18 mouse cellular contexts compared by ENCODE assay signal in the genomic region with DNA sequence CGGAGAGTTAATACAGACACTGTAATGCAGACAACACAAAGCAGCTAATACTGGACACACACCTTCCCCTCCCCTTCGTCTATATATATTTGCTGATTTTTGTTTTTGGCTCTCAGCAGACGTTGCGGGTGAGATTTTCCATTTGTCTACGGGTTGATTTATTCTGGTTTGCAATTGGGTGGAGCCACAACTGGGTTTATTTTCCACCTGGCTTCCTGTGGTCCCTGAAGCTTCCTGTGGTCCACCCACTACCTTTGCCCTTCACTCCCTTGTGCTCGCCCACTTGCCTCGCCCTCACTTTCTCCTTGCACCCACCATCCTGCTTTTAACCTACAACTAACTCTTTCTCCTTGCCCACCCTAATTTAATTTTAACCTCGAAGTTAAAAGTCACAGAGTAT. TPM values are rescaled to one million over a fixed set of nuclear protein-coding genes. Genes with fewer than 3 reads are reported as not detected.
"Had no signal": no experiment of that assay in that cellular context is flagged by ENCODE, and none has a peak within 500 bp of the region (broad histone marks: within the 10 kb centered on the region; RNA-seq: fewer than 3 reads in every experiment).

No protein-coding gene starts in this region.

- H3K4me3 ChIP-seq: limb, embryonic 12.5 days; limb, embryonic 15.5 days; lung, embryonic 15.5 days; neural tube, embryonic 12.5 days had no signal

- DNase-seq: kidney, adult 18-20 months; kidney, postnatal 10 days; kidney, postnatal 36 days; left cerebral cortex, postnatal 4 days; lung, adult 18-20 months; lung, postnatal 10 days; lung, postnatal 36 days; midbrain, embryonic 14.5 days; thymus, adult 18-20 months; thymus, postnatal 36 days had no signal

- H3K27me3 ChIP-seq: limb, embryonic 12.5 days; limb, embryonic 15.5 days; lung, embryonic 15.5 days; neural tube, embryonic 12.5 days had no signal

- H3K9me3 ChIP-seq: limb, embryonic 12.5 days; limb, embryonic 15.5 days; lung, embryonic 15.5 days; neural tube, embryonic 12.5 days had no signal

- H3K9ac ChIP-seq: limb, embryonic 12.5 days; limb, embryonic 15.5 days; liver, embryonic 14.5 days; lung, embryonic 15.5 days; neural tube, embryonic 12.5 days had no signal

- H3K27ac ChIP-seq: limb, embryonic 12.5 days; limb, embryonic 15.5 days; liver, embryonic 14.5 days; lung, embryonic 15.5 days; neural tube, embryonic 12.5 days had no signal

- H3K4me1 ChIP-seq: limb, embryonic 12.5 days; limb, embryonic 15.5 days; lung, embryonic 15.5 days; neural tube, embryonic 12.5 days had no signal

- H3K4me2 ChIP-seq: limb, embryonic 12.5 days; limb, embryonic 15.5 days; liver, embryonic 11.5 days; lung, embryonic 15.5 days; midbrain, embryonic 11.5 days; neural tube, embryonic 12.5 days had no signal

- H3K36me3 ChIP-seq: limb, embryonic 12.5 days; limb, embryonic 15.5 days; lung, embryonic 15.5 days; neural tube, embryonic 12.5 days had no signal

RNA-seq across cellular contexts. Expression of a gene that starts 41.7 kb away (rescaled TPM):
- polyA plus RNA-seq: testis, adult 2 months had no signal
